Mouse (Mus musculus): ENCODE results near the gene Gas2. TPM values are rescaled to one million over a fixed set of nuclear protein-coding genes. Genes with fewer than 3 reads are reported as not detected.

Gas2 gene
- total RNA-seq (2021), result 1 to 10 TPM; 3.5 to 4.7 TPM
- long read RNA-seq, experiment 1, partial matches to known transcripts, result 0 of 3 reads
- long read RNA-seq, experiment 1, other reads (novel, unspliced or antisense), result 2 of 3 reads
- long read RNA-seq, experiment 2, partial matches to known transcripts, result 0 of 5 reads
- long read RNA-seq, experiment 2, other reads (novel, unspliced or antisense), result 5 of 5 reads

- peak; percentile 80 for DNase-seq (ENCODE audit: low spot score)
These were observed at the start of gene Gas2 for GRCm38 (mm10) chr7:51861250-51862096. TSS of gene Gas2 (plus strand) at chr7:51862015.

GRCm38 (mm10) chr7:51815473-51816282 lies 46.1 kb upstream of the Gas2 start:
- no peak for DNase-seq (ENCODE audit: low spot score)

- no peak for DNase-seq (ENCODE audit: low spot score)
These were observed 45.5 kb upstream of the Gas2 start for GRCm38 (mm10) chr7:51816283-51816839.

- no peak for DNase-seq (ENCODE audit: low spot score)
These were observed 43.4 kb upstream of the Gas2 start for GRCm38 (mm10) chr7:51818251-51818974.

- no peak for DNase-seq (ENCODE audit: low spot score)
These were observed 41.9 kb upstream of the Gas2 start for GRCm38 (mm10) chr7:51819891-51820290.

GRCm38 (mm10) chr7:51821467-51821866 lies 40.3 kb upstream of the Gas2 start:
- no peak for DNase-seq (ENCODE audit: low spot score)

- DNase-seq (ENCODE audit: low spot score), result no peak
These were observed 38.1 kb upstream of the Gas2 start for GRCm38 (mm10) chr7:51823562-51824338.

- DNase-seq (ENCODE audit: low spot score), result no peak
These were observed 29.9 kb upstream of the Gas2 start for GRCm38 (mm10) chr7:51831917-51832316.

GRCm38 (mm10) chr7:51840515-51840914 lies 21.3 kb upstream of the Gas2 start:
- no peak for DNase-seq (ENCODE audit: low spot score)

- no peak for DNase-seq (ENCODE audit: low spot score)
These were observed 10.9 kb upstream of the Gas2 start for GRCm38 (mm10) chr7:51850877-51851276.

GRCm38 (mm10) chr7:51851890-51852507 lies 9.8 kb upstream of the Gas2 start:
- no peak for DNase-seq (ENCODE audit: low spot score)

- DNase-seq (ENCODE audit: low spot score), result peak; percentile 98
These were observed 280 bp downstream of the Gas2 start, which contains the start of gene Fancf for GRCm38 (mm10) chr7:51862097-51862492. TSS of gene Fancf (minus strand) at chr7:51862267.

GRCm38 (mm10) chr7:51862842-51863241 lies 1.0 kb downstream of the Gas2 start:
- DNase-seq (ENCODE audit: low spot score), result no peak

GRCm38 (mm10) chr7:51865336-51865735 lies 3.5 kb downstream of the Gas2 start:
- no peak for DNase-seq (ENCODE audit: low spot score)

- no peak for DNase-seq (ENCODE audit: low spot score)
These were observed 6.2 kb downstream of the Gas2 start for GRCm38 (mm10) chr7:51867983-51868382.

GRCm38 (mm10) chr7:51872041-51872440 lies 10.2 kb downstream of the Gas2 start:
- no peak for DNase-seq (ENCODE audit: low spot score)

- DNase-seq (ENCODE audit: low spot score), result no peak
These were observed 10.8 kb downstream of the Gas2 start for GRCm38 (mm10) chr7:51872597-51872996.

GRCm38 (mm10) chr7:51876316-51876715 lies 14.5 kb downstream of the Gas2 start:
- no peak for DNase-seq (ENCODE audit: low spot score)

- DNase-seq (ENCODE audit: low spot score), result peak; percentile 9
These were observed 16.9 kb downstream of the Gas2 start for GRCm38 (mm10) chr7:51878730-51879129.
